Mouse (Mus musculus) heart, embryonic 11.5 days (tissue): ENCODE measurements at regions not wholly inside any gene's neighbourhood (a gene's known extent, or its start where the extent isn't known, plus 50 kb on each side); places are given as distances from the start of the nearest gene placed in this dataset.

Experiments used
- ATAC-seq: fragments of 200-750 bp; cut with Nextera tagmentation; replicated peaks from 2 replicates; pipeline ENCODE4 v1.8.0; 2017; ENCODE audit warnings: moderate library complexity; ENCODE audit not compliant: insufficient number of reproducible peaks, low FRiP score, low TSS enrichment
- H3K27ac ChIP-seq: fragments of 300-500 bp; sonication (generic); 2 replicates; pipeline ENCODE4 v1.5.1; 2014; ENCODE audit warnings: mild to moderate bottlenecking, low read depth, low read length
- H3K27me3 ChIP-seq: fragments of 300-500 bp; sonication (generic); 2 replicates; pipeline ENCODE4 v1.6.1; 2014; ENCODE audit warnings: mild to moderate bottlenecking, low read length, mixed read lengths; ENCODE audit not compliant: control insufficient read depth, insufficient read depth
- H3K36me3 ChIP-seq: fragments of 300-500 bp; sonication (generic); 2 replicates; pipeline ENCODE4 v1.6.1; 2014; ENCODE audit warnings: mild to moderate bottlenecking, low read length, moderate library complexity, mixed read lengths; ENCODE audit not compliant: control insufficient read depth, insufficient read depth
- H3K4me1 ChIP-seq: fragments of 300-500 bp; sonication (generic); 2 replicates; pipeline ENCODE4 v1.6.1; 2014; ENCODE audit warnings: low read length; ENCODE audit not compliant: control insufficient read depth, insufficient read depth
- H3K4me2 ChIP-seq: fragments of 300-500 bp; sonication (generic); 2 replicates; pipeline ENCODE4 v1.6.1; 2014; ENCODE audit warnings: mild to moderate bottlenecking, moderate library complexity
- H3K4me3 ChIP-seq: fragments of 300-500 bp; sonication (generic); 2 replicates; pipeline ENCODE4 v1.5.1; 2014; ENCODE audit warnings: low read depth, low read length
- H3K9ac ChIP-seq: fragments of 300-500 bp; sonication (generic); 2 replicates; pipeline ENCODE4 v1.6.1; 2014; ENCODE audit warnings: mild to moderate bottlenecking, low read depth, low read length, moderate library complexity
- H3K9me3 ChIP-seq: fragments of 300-500 bp; sonication (generic); replicated peaks from 2 replicates; pipeline ENCODE4 v1.6.1; 2016; ENCODE audit warnings: low read length; ENCODE audit not compliant: control insufficient read depth
- WGBS: fragments of 180-500 bp; shearing (Covaris S2); extraction: QIAGEN DNeasy Blood & Tissue Kit; methylation state at CpG from one replicate; pipeline ENCODE4 v1.1.7; 2014; ENCODE audit not compliant: insufficient replicate concordance; 5-methylcytosine and 5-hydroxymethylcytosine counted together

DNA sequence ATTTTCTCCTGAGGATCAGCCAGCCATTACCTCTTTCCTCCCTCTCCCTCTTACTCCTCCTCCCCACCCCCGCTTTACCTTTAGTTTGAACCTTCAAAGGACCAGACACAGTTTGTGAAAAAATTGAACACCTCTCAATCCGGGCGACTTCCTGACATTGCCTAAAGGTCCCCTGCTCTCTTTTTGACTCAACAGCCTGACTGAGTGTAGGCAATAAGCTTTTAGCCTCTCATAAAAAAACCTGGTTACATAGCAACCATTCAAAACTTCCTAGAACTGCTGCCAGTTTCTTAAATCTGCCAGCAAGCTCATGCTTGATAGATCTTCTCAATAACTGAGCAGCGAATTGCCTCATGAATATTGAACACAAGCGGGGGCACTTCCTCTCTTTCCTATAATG is 71.7 kb downstream of the Zfp945 start:
- H3K36me3 ChIP-seq = no peaks in the 10 kb centered on the region
- WGBS = 77% methylated on average over 5 of the region's 5 CpGs
- no peak for ATAC-seq

DNA sequence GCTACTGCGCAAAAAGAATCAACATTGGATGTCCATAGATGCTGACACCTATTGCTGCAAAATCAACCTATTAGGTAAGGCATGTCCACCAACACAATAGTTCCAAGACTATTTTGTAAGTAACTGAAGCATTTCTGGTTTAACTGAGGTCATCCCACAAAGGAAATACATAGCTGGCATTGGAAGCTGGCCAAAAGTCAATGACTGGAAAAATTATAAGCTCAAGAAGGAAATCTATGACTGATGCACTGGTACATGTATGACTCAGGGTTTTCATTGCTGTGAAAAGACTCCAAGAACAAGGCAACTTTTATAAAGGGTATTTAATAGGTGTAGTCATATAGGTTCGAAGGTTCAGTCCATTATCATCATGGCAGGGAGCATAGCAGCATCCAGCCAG is 82.5 kb downstream of the Zfp945 start:
- no peaks in the 10 kb centered on the region; the same call in 1 of the 2 replicates for H3K9me3 ChIP-seq
- H3K36me3 ChIP-seq = peaks cover 2% of the 10 kb centered on the region; the same call in 1 of the 2 replicates
- H3K9ac ChIP-seq = no peak overlapping the region
- H3K4me1 ChIP-seq = no peaks in the 10 kb centered on the region
- no peak overlapping the region for H3K4me3 ChIP-seq
- no peak overlapping the region for H3K27ac ChIP-seq
- H3K27me3 ChIP-seq = no peaks in the 10 kb centered on the region
- WGBS = 86% methylated on average over 2 of the region's 2 CpGs
- ATAC-seq = no peak
- no peak overlapping the region for H3K4me2 ChIP-seq

More for the DNA sequence above, 71.7 kb downstream of the Zfp945 start:
- H3K4me1 ChIP-seq = no peaks in the 10 kb centered on the region
- H3K27ac ChIP-seq = no peak overlapping the region
- H3K4me3 ChIP-seq = no peak overlapping the region
- no peak overlapping the region for H3K9ac ChIP-seq
- no peak overlapping the region for H3K4me2 ChIP-seq
- H3K9me3 ChIP-seq = peaks cover 3% of the 10 kb centered on the region; the same call in 1 of the 2 replicates
- H3K27me3 ChIP-seq = no peaks in the 10 kb centered on the region

DNA sequence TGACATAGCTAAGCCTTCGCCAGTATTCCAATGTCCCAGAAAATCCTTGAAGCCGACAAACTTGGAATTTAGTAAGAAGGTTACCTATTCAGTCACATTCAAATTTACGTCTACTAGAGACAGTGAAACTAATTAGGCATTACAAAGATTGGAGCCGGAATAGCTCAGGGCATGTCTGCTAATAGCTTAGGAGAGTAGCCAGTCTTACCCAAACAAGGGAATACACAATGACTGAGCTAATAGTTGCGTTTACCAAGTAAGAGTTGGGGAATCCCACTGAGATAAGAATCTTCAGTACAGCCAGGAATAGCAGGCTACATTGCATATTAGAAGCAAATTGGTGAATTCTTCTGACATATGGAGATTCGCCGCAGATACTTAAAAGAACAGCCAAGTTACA is 121.2 kb downstream of the Zfp945 start:
- no peak overlapping the region for H3K4me2 ChIP-seq
- WGBS = 59% methylated on average over 7 of the region's 7 CpGs
- ATAC-seq = no peak

DNA sequence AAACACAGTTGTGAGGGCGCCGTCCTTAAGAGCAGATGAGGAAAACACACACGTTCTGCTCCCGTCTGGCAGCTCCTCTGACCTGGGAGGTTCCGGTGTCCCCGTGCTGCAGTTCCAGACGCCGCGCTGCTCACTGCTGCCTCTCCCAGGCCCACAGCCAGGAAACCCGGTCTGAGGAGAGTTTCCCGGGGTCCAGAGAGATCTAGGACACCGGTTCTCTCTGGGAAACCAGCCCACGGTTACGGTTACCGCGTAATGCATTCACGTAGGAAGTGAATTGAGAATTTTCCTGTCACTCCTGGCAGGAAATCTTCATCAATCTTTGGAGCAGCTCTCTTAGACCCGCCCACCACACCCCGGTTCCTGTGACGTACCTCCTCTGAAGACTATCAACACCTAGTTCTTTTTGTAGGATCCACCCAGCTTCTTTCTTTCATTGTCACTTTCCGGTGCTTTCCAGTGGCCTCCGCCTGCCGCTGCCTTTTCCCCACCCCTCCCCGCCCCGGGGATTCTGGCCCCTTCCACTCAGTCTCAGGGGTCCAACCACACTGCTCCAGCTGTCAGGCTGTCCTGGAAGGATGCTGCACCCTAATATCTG is 127.3 kb downstream of the Zfp945 start:
- H3K4me2 ChIP-seq = peak overlapping the region; percentile 71
- ATAC-seq = peak; percentile 87
- peak overlapping the region; percentile 67 for H3K4me3 ChIP-seq
- 1% methylated on average over 25 of the region's 25 CpGs for WGBS
- H3K27ac ChIP-seq = peak overlapping the region; percentile 85
- peak overlapping the region; percentile 77 for H3K9ac ChIP-seq
- peaks cover 5% of the 10 kb centered on the region; the same call in 1 of the 2 replicates for H3K36me3 ChIP-seq
- H3K4me1 ChIP-seq = peaks cover 5% of the 10 kb centered on the region; the same call in 1 of the 2 replicates
- no peaks in the 10 kb centered on the region for H3K27me3 ChIP-seq
- peaks cover 6% of the 10 kb centered on the region; the same call in 1 of the 2 replicates for H3K9me3 ChIP-seq

More for the DNA sequence above, 121.2 kb downstream of the Zfp945 start:
- Histone ChIP-seq H3K4me1 (no peaks in the 10 kb centered on the region), H3K9ac (no peak overlapping the region), H3K27ac (no peak overlapping the region), H3K4me3 (no peak overlapping the region), H3K36me3 (no peaks in the 10 kb centered on the region), H3K27me3 (no peaks in the 10 kb centered on the region), H3K9me3 (no peaks in the 10 kb centered on the region)

DNA sequence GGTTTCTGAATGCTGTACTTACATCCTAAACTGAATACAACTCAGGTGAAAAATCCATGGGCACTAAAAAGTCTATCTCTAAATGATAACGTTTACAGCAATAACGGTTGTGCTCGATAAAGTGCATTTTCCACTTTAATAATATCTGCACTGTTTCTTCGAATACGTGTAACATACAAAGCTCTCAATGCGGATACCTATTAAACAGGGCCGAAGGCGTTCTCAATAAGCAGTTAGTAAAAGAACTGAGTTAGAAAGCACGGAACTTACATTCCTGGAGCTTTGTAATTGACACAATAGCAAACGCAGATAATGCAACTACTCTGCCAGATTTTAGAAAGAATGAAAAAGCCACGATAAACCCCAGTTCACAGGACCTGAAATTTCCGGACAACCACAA is 127.8 kb downstream of the Zfp945 start:
- Histone ChIP-seq H3K4me1 (peaks cover 5% of the 10 kb centered on the region; the same call in 1 of the 2 replicates), H3K4me3 (peak overlapping the region; percentile 67), H3K27ac (peak overlapping the region; percentile 85), H3K9me3 (peaks cover 8% of the 10 kb centered on the region; the same call in 1 of the 2 replicates), H3K36me3 (peaks cover 5% of the 10 kb centered on the region; the same call in 1 of the 2 replicates), H3K9ac (peak overlapping the region; percentile 77), H3K27me3 (no peaks in the 10 kb centered on the region), H3K4me2 (peak overlapping the region; percentile 71)
- peak; percentile 31; the same call in 1 of the 2 replicates for ATAC-seq
- WGBS = 12% methylated on average over 12 of the region's 12 CpGs

DNA sequence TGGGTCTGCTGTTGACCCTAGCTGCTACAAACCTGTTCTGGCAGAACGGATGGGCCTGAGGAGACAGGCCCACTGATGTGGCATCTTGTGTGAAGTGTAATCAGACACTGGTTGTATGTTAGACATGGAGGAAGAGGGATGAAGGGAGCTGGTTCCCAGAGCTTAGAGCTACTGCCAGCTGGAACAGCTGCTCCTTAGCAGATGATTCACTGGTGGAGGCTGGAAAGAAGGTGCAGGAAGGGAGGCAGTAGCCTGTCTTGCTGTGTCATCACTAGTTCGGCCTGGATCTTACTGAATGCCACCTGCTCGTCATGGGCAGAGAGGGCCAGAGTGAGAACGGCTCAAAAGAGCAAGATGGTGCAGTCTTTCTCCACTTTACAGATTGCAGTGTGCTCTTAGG is 130.6 kb downstream of the Zfp945 start:
- Histone ChIP-seq H3K27ac (no peak overlapping the region), H3K9me3 (peaks cover 10% of the 10 kb centered on the region; the same call in 1 of the 2 replicates), H3K4me3 (no peak overlapping the region), H3K4me1 (peaks cover 5% of the 10 kb centered on the region; the same call in 1 of the 2 replicates), H3K27me3 (no peaks in the 10 kb centered on the region), H3K9ac (no peak overlapping the region), H3K36me3 (peaks cover 5% of the 10 kb centered on the region; the same call in 1 of the 2 replicates), H3K4me2 (no peak overlapping the region)
- WGBS = 87% methylated on average over 4 of the region's 4 CpGs
- ATAC-seq = no peak
